ENCODE assay signal across 14 mouse cellular contexts in genomic region chr17:75010955-75011354, GRCm38 (mm10).
"Had no signal": no experiment of that assay in that cellular context is flagged by ENCODE, and none has a peak within 500 bp of the region (broad histone marks: within the 10 kb centered on the region; RNA-seq: fewer than 3 reads in every experiment).

No protein-coding gene starts in this region.

- H3K27ac ChIP-seq: limb, embryonic 15.5 days; lung, embryonic 15.5 days; macrophage; midbrain, embryonic 10.5 days; neural tube, embryonic 15.5 days had no signal

- H3K9me3 ChIP-seq: limb, embryonic 15.5 days; lung, embryonic 15.5 days; midbrain, embryonic 10.5 days; neural tube, embryonic 15.5 days had no signal

- DNase-seq: kidney, adult 18-20 months; kidney, postnatal 10 days; kidney, postnatal 4 days; lung, postnatal 14 days; midbrain, embryonic 14.5 days; right cerebral cortex, adult 18-20 months; right cerebral cortex, postnatal 25 days; thymus, postnatal 36 days had no signal

- H3K27me3 ChIP-seq: limb, embryonic 15.5 days; lung, embryonic 15.5 days; neural tube, embryonic 15.5 days had no signal

- H3K4me3 ChIP-seq: limb, embryonic 15.5 days; lung, embryonic 15.5 days; midbrain, embryonic 10.5 days; myocyte; neural tube, embryonic 15.5 days had no signal

- H3K4me2 ChIP-seq: limb, embryonic 15.5 days; lung, embryonic 15.5 days; neural tube, embryonic 15.5 days had no signal

- H3K9ac ChIP-seq: limb, embryonic 15.5 days; lung, embryonic 15.5 days; neural tube, embryonic 15.5 days had no signal

- H3K36me3 ChIP-seq: lung, embryonic 15.5 days; neural tube, embryonic 15.5 days had no signal
